Mouse (Mus musculus) heart, embryonic 12.5 days (tissue): ENCODE measurements around the gene D10Jhu81e. TPM values are rescaled to one million over a fixed set of nuclear protein-coding genes. Genes with fewer than 3 reads are reported as not detected.
A peak's percentile ranks its signal among the peaks of the same experiment; 100 is the strongest.
"Not testable (repeated sequence)": the region's sequence is repeated elsewhere in the genome, so short reads cannot be mapped to it uniquely, and the experiment has no call there.

Experiments
- ATAC-seq: fragments of 200-750 bp; cut with Nextera tagmentation; 2 replicates; pipeline ENCODE4 v1.8.0; 2017; ENCODE audit warnings: moderate TSS enrichment, moderate library complexity; ENCODE audit not compliant: insufficient number of reproducible peaks, low FRiP score
- H3K27ac ChIP-seq: fragments of 300-500 bp; sonication (generic); 2 replicates; pipeline ENCODE4 v1.5.1; 2016; ENCODE audit warnings: mild to moderate bottlenecking, moderate library complexity; ENCODE audit not compliant: poor library complexity, severe bottlenecking
- H3K27me3 ChIP-seq: fragments of 300-500 bp; sonication (generic); replicated peaks from 2 replicates; pipeline ENCODE4 v1.6.1; 2016; ENCODE audit warnings: mild to moderate bottlenecking, moderate library complexity
- H3K36me3 ChIP-seq: fragments of 300-500 bp; sonication (generic); 2 replicates; pipeline ENCODE4 v1.6.1; 2016; ENCODE audit warnings: mild to moderate bottlenecking, moderate library complexity
- H3K4me1 ChIP-seq: fragments of 300-500 bp; sonication (generic); replicated peaks from 2 replicates; pipeline ENCODE4 v1.6.1; 2016; ENCODE audit warnings: mild to moderate bottlenecking
- H3K4me2 ChIP-seq: fragments of 300-500 bp; sonication (generic); 2 replicates; pipeline ENCODE4 v1.6.1; 2016; ENCODE audit warnings: mild to moderate bottlenecking, moderate library complexity
- H3K4me3 ChIP-seq: fragments of 300-500 bp; sonication (generic); 2 replicates; pipeline ENCODE4 v1.5.1; 2016; ENCODE audit warnings: mild to moderate bottlenecking
- H3K9ac ChIP-seq: fragments of 300-500 bp; sonication (generic); 2 replicates; pipeline ENCODE4 v1.6.1; 2016; ENCODE audit warnings: mild to moderate bottlenecking, moderate library complexity
- H3K9me3 ChIP-seq: fragments of 300-500 bp; sonication (generic); replicated peaks from 2 replicates; pipeline ENCODE4 v1.6.1; 2016; ENCODE audit warnings: mild to moderate bottlenecking, moderate library complexity
- WGBS: fragments of 180-500 bp; shearing (Covaris S2); methylation state at CpG from one replicate; pipeline ENCODE4 v1.1.7; 2016; 5-methylcytosine and 5-hydroxymethylcytosine counted together
- polyA plus RNA-seq: library from polyadenylated mRNA; unstranded; fragments of >200 nt; fragmentation: Nextera tagmentation; extraction: Ambion mirVana; gene quantifications from 2 replicates; pipeline ENCODE4 v1.2.1, GENCODE M21; 2016

D10Jhu81e gene
- polyA plus RNA-seq, 1 experiment from 2014 or later, result 38.0 TPM

- WGBS, result 62% methylated on average over 1 of the region's 1 CpGs
- H3K36me3 ChIP-seq, result no peaks in the 10 kb centered on the region
Measured at GRCm38 (mm10) chr10:78127931-78128330, 41.7 kb downstream of the D10Jhu81e start.

GRCm38 (mm10) chr10:78127046-78127870, 42.3 kb downstream of the D10Jhu81e start:
- WGBS, result 58% methylated on average over 9 of the region's 9 CpGs

More at GRCm38 (mm10) chr10:78127931-78128330, 41.7 kb downstream of the D10Jhu81e start:
- peaks cover 14% of the 10 kb centered on the region for H3K4me1 ChIP-seq
- no peak overlapping the region for H3K9ac ChIP-seq
- no peaks in the 10 kb centered on the region for H3K9me3 ChIP-seq
- peaks cover 15% of the 10 kb centered on the region for H3K27me3 ChIP-seq
- H3K27ac ChIP-seq, result no peak overlapping the region
- no peak overlapping the region for H3K4me2 ChIP-seq
- ATAC-seq, result no peak
- no peak overlapping the region for H3K4me3 ChIP-seq

DNA sequence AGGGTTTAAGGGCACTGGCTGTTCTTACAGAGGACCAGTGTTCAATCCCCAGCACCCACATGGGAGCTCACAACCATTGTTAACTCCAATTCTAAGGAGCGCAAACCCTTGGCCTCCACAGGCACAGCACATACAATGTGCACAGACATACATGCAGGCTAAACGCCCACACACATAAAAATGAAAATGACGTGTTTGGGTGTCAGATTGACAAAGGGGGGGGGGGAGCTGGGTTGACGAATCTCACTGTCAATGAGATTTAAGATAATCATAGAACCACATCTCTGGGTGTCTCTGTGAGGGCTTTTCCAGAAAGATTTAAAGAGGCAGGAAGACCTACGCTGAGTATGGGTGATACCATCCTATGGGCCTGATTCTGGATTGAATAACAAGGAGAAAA, 43.3 kb downstream of the D10Jhu81e start:
- no peaks in the 10 kb centered on the region for H3K36me3 ChIP-seq
- no peak for ATAC-seq
- H3K4me3 ChIP-seq, result no peak overlapping the region
- peaks cover 14% of the 10 kb centered on the region for H3K4me1 ChIP-seq
- 0 out of 2 replicates have a peak overlapping the region, but pooled peaks have one; percentile 6 for H3K27ac ChIP-seq
- WGBS, result 83% methylated on average over 5 of the region's 5 CpGs
- H3K9me3 ChIP-seq, result no peaks in the 10 kb centered on the region
- H3K9ac ChIP-seq, result no peak overlapping the region
- peaks cover 15% of the 10 kb centered on the region for H3K27me3 ChIP-seq
- no peak overlapping the region for H3K4me2 ChIP-seq

More at GRCm38 (mm10) chr10:78127046-78127870, 42.3 kb downstream of the D10Jhu81e start:
- peak; percentile 69 for ATAC-seq
- no peak overlapping the region for H3K9ac ChIP-seq
- no peaks in the 10 kb centered on the region for H3K36me3 ChIP-seq
- H3K4me1 ChIP-seq, result peaks cover 14% of the 10 kb centered on the region
- peaks cover 15% of the 10 kb centered on the region for H3K27me3 ChIP-seq
- no peak overlapping the region for H3K27ac ChIP-seq
- H3K9me3 ChIP-seq, result no peaks in the 10 kb centered on the region
- no peak overlapping the region for H3K4me3 ChIP-seq
- H3K4me2 ChIP-seq, result no peak overlapping the region

GRCm38 (mm10) chr10:78125061-78125460, 44.5 kb downstream of the D10Jhu81e start:
- not testable (repeated sequence) for ATAC-seq, H3K36me3 ChIP-seq, H3K4me2 ChIP-seq, H3K9me3 ChIP-seq, H3K9ac ChIP-seq, H3K27ac ChIP-seq, H3K4me3 ChIP-seq, H3K27me3 ChIP-seq
- peaks cover 14% of the 10 kb centered on the region for H3K4me1 ChIP-seq
- WGBS, result 37% methylated on average over 8 of the region's 8 CpGs

- 38% methylated on average over 6 of the region's 6 CpGs for WGBS
- H3K9ac ChIP-seq, result not testable (repeated sequence)
Measured at GRCm38 (mm10) chr10:78124137-78124536, 45.4 kb downstream of the D10Jhu81e start.

DNA sequence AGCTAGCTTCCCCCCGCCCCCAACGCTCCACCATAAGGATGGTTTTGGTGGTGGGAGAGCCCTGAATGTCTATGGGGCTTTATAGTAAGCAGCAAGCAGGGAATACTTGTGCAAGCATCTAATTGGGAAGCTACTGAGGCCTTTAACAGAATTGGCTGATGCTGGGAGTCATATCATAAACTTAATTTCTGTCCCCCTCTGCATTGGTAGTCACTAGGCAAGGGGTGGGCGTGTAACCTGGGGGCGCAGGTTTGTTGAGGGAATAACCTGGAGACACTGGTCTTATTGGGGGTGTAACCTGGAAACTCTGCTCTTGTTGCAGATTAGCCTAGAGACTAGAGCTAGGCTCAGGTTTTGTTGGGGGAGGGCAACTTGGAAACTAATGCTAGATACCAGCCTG, 50.2 kb downstream of the D10Jhu81e start:
- H3K36me3 ChIP-seq, result no peaks in the 10 kb centered on the region
- no peak overlapping the region for H3K27ac ChIP-seq
- H3K4me2 ChIP-seq, result no peak overlapping the region
- no peaks in the 10 kb centered on the region for H3K27me3 ChIP-seq
- peaks cover 6% of the 10 kb centered on the region for H3K4me1 ChIP-seq
- WGBS, result 87% methylated on average over 4 of the region's 4 CpGs
- H3K9ac ChIP-seq, result no peak overlapping the region
- H3K4me3 ChIP-seq, result no peak overlapping the region
- no peak for ATAC-seq
- 0 out of 2 replicates have a peak, but pooled peaks cover 4% of the 10 kb centered on the region for H3K9me3 ChIP-seq

More at GRCm38 (mm10) chr10:78124137-78124536, 45.4 kb downstream of the D10Jhu81e start:
- not testable (repeated sequence) for H3K27ac ChIP-seq, H3K36me3 ChIP-seq, ATAC-seq, H3K27me3 ChIP-seq, H3K4me2 ChIP-seq, H3K9me3 ChIP-seq, H3K4me3 ChIP-seq
- H3K4me1 ChIP-seq, result peaks cover 14% of the 10 kb centered on the region

DNA sequence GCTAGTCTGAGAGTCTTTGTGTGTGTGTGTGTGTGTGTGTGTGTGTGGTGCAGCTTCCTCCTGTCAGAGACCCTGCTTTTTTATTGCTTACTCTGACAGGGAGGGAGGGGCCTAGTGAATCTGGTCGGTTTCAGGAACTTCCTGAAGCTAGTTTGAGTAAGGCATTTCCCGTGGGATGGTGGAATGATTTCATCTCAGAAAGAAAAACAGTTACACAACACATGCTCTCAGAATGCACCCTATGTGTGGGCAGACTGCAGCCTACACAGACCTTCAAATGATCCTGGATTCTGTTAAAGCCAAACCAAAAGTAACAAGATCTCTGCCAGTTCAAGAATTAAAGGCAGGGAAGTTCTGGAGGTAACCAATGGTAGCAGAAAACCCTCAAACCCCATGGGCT, 54.4 kb downstream of the D10Jhu81e start:
- 0 out of 2 replicates have a peak, but pooled peaks cover 4% of the 10 kb centered on the region for H3K9me3 ChIP-seq
- WGBS, result 69% methylated on average over 2 of the region's 2 CpGs
- no peaks in the 10 kb centered on the region for H3K4me1 ChIP-seq
- H3K27ac ChIP-seq, result no peak overlapping the region
- H3K4me3 ChIP-seq, result no peak overlapping the region
- ATAC-seq, result no peak
- H3K9ac ChIP-seq, result no peak overlapping the region
- H3K4me2 ChIP-seq, result no peak overlapping the region
- no peaks in the 10 kb centered on the region for H3K36me3 ChIP-seq
- no peaks in the 10 kb centered on the region for H3K27me3 ChIP-seq

DNA sequence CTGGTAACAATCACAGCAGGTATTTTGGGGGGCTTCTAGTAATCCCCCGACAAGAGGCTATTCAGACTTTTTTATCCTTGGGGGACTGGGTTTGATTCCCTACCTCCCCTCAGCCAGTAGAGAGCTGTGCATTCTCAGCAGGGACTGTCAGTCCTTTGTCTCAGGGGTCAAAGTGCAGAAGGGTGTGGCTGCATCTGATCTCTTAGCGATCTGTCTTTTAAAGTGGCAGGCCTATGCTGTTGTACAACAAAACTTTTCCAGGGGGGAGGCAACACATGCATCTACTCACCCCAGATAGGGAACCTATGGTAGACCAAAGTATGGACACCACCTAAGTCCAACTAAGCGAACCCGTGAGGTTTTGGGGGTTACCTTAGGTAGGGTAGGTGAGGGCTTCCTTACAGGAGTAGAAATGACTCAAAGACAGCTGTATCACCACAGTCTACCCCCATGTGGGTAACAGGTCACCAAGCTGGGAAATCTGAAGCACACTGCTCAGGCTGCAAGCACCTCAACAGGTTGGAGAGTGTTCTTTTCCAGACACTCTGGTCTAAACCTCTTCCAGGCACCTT, 55.0 kb downstream of the D10Jhu81e start:
- no peak overlapping the region for H3K4me3 ChIP-seq
- H3K27ac ChIP-seq, result no peak overlapping the region
- no peaks in the 10 kb centered on the region for H3K27me3 ChIP-seq
- 0 out of 2 replicates have a peak, but pooled peaks cover 4% of the 10 kb centered on the region for H3K9me3 ChIP-seq
- H3K4me2 ChIP-seq, result no peak overlapping the region
- H3K36me3 ChIP-seq, result no peaks in the 10 kb centered on the region
- H3K4me1 ChIP-seq, result no peaks in the 10 kb centered on the region
- ATAC-seq, result no peak
- 80% methylated on average over 4 of the region's 4 CpGs for WGBS
- no peak overlapping the region for H3K9ac ChIP-seq

Other genes starting within 250 kb of the D10Jhu81e start
- gene Trpm2, start 199.2 kb downstream of the D10Jhu81e start, polyA plus RNA-seq, result 0.19 and 0.32 TPM in 2 replicates
- 14.8 and 15.6 TPM in 2 replicates for gene 1810043G02Rik, start 191.3 kb downstream of the D10Jhu81e start, polyA plus RNA-seq
- 220 and 226 TPM in 2 replicates for gene Pfkl, start 159.7 kb downstream of the D10Jhu81e start, polyA plus RNA-seq
- not detected in 2 replicates for gene Dnmt3l, start 127.8 kb downstream of the D10Jhu81e start, polyA plus RNA-seq
- 0.42 TPM in 1 of 2 replicates, not detected in the other for gene Aire, start 126.2 kb downstream of the D10Jhu81e start, polyA plus RNA-seq
- gene Icosl, start 100.5 kb downstream of the D10Jhu81e start, polyA plus RNA-seq, result 1.5 and 1.6 TPM in 2 replicates
- 14.1 and 14.2 TPM in 2 replicates for gene Pwp2, start 15.4 kb upstream of the D10Jhu81e start, polyA plus RNA-seq
- 14.5 and 16.1 TPM in 2 replicates for gene Trappc10, start 74.9 kb upstream of the D10Jhu81e start, polyA plus RNA-seq
- gene Agpat3, start 182.7 kb upstream of the D10Jhu81e start, polyA plus RNA-seq, result 46.1 and 48.7 TPM in 2 replicates
- 232 and 254 TPM in 2 replicates for gene Rrp1, start 243.3 kb upstream of the D10Jhu81e start, polyA plus RNA-seq